Comparison of ENCODE assay signal across 1 mouse cellular context in the genomic region with DNA sequence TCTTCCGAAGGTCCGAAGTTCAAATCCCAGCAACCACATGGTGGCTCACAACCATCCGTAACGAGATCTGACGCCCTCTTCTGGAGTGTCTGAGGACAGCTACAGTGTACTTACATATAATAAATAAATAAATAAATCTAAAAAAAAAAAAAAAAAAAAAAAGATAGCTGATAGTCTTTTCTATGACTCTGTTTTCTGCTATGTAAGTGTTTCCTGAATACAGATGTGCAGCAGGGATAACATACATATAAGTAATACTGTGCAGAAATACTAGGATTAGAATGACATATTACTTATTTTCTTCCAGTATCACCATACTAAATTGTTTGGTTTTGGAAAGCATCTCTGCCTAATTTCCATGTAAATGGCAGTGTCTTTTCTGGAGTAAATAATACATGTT. TPM values are rescaled to one million over a fixed set of nuclear protein-coding genes. Genes with fewer than 3 reads are reported as not detected.
"Had no signal": no experiment of that assay in that cellular context is flagged by ENCODE, and none has a peak within 500 bp of the region (broad histone marks: within the 10 kb centered on the region; RNA-seq: fewer than 3 reads in every experiment).

No protein-coding gene starts in this region.

RNA-seq across cellular contexts. Expression of a gene that starts 50.8 kb away (rescaled TPM):
- total RNA-seq: neutrophil, adult 5-6 weeks had no signal
